Mouse (Mus musculus): ENCODE results near the gene Il20. TPM values are rescaled to one million over a fixed set of nuclear protein-coding genes. Genes with fewer than 3 reads are reported as not detected.

Il20 gene
- not detected in 2 replicates for polyA plus RNA-seq (2014; fragmentation: Nextera tagmentation; extraction: Ambion mirVana)

- ATAC-seq (ENCODE audit: low FRiP score), result no peak
- H3K36me3 ChIP-seq (ENCODE audit: control insufficient read depth, insufficient read depth, low read length), result no peaks in the 10 kb centered on the region
- no peak within 1 kb of the TSS for H3K9ac ChIP-seq (ENCODE audit: low read length)
- WGBS, result 85% methylated on average over 12 of the region's 12 CpGs
- no peak within 1 kb of the TSS for H3K4me2 ChIP-seq
- H3K27me3 ChIP-seq (ENCODE audit: control insufficient read depth, insufficient read depth, low read length), result no peaks in the 10 kb centered on the region
- H3K4me1 ChIP-seq (ENCODE audit: control insufficient read depth, insufficient read depth, low read length), result no peaks in the 10 kb centered on the region
- no peak within 1 kb of the TSS for H3K4me3 ChIP-seq (ENCODE audit: low read depth, low read length)
- H3K9me3 ChIP-seq (ENCODE audit: control insufficient read depth, low read length), result no peaks in the 10 kb centered on the region
- H3K27ac ChIP-seq (ENCODE audit: low read depth, low read length), result no peak within 1 kb of the TSS
- DNase-seq (ENCODE audit: low spot score, missing footprints), result no peak
Measured at GRCm38 (mm10) chr1:130911401-130912010, at the start of gene Il20. Il20 (minus strand) TSS chr1:130911451.

GRCm38 (mm10) chr1:130946920-130947319 is 35.7 kb upstream of the Il20 start:
- Histone ChIP-seq H3K4me1 (ENCODE audit: control insufficient read depth, insufficient read depth, low read length) (no peaks in the 10 kb centered on the region), H3K27me3 (ENCODE audit: control insufficient read depth, insufficient read depth, low read length) (no peaks in the 10 kb centered on the region), H3K27ac (ENCODE audit: low read depth, low read length) (no peak overlapping the region), H3K36me3 (ENCODE audit: control insufficient read depth, insufficient read depth, low read length) (no peaks in the 10 kb centered on the region), H3K4me2 (no peak overlapping the region), H3K4me3 (ENCODE audit: low read depth, low read length) (no peak overlapping the region), H3K9ac (ENCODE audit: low read length) (no peak overlapping the region), H3K9me3 (ENCODE audit: control insufficient read depth, low read length) (no peaks in the 10 kb centered on the region)
- no peak for DNase-seq (ENCODE audit: low spot score, missing footprints)
- ATAC-seq (ENCODE audit: low FRiP score), result no peak
- WGBS, result 79% methylated on average over 6 of the region's 6 CpGs

GRCm38 (mm10) chr1:130941801-130942200 is 30.6 kb upstream of the Il20 start:
- Histone ChIP-seq H3K9me3 (ENCODE audit: control insufficient read depth, low read length) (no peaks in the 10 kb centered on the region), H3K4me1 (ENCODE audit: control insufficient read depth, insufficient read depth, low read length) (no peaks in the 10 kb centered on the region), H3K27ac (ENCODE audit: low read depth, low read length) (no peak overlapping the region), H3K9ac (ENCODE audit: low read length) (no peak overlapping the region), H3K4me2 (no peak overlapping the region), H3K27me3 (ENCODE audit: control insufficient read depth, insufficient read depth, low read length) (no peaks in the 10 kb centered on the region), H3K36me3 (ENCODE audit: control insufficient read depth, insufficient read depth, low read length) (no peaks in the 10 kb centered on the region), H3K4me3 (ENCODE audit: low read depth, low read length) (no peak overlapping the region)
- DNase-seq (ENCODE audit: low spot score, missing footprints) (no peak), ATAC-seq (ENCODE audit: low FRiP score) (no peak)
- 76% methylated on average over 3 of the region's 3 CpGs for WGBS

GRCm38 (mm10) chr1:130940065-130940687 is 28.9 kb upstream of the Il20 start, which contains the start of gene Il19:
Il19 (minus strand) TSS chr1:130940115.
- Histone ChIP-seq H3K4me3 (ENCODE audit: low read depth, low read length) (no peak within 1 kb of the TSS), H3K36me3 (ENCODE audit: control insufficient read depth, insufficient read depth, low read length) (no peaks in the 10 kb centered on the region), H3K9ac (ENCODE audit: low read length) (no peak within 1 kb of the TSS), H3K27me3 (ENCODE audit: control insufficient read depth, insufficient read depth, low read length) (no peaks in the 10 kb centered on the region), H3K4me1 (ENCODE audit: control insufficient read depth, insufficient read depth, low read length) (no peaks in the 10 kb centered on the region), H3K27ac (ENCODE audit: low read depth, low read length) (no peak within 1 kb of the TSS), H3K4me2 (no peak within 1 kb of the TSS), H3K9me3 (ENCODE audit: control insufficient read depth, low read length) (no peaks in the 10 kb centered on the region)
- no peak for ATAC-seq (ENCODE audit: low FRiP score)
- WGBS, result 79% methylated on average over 4 of the region's 4 CpGs
- no peak for DNase-seq (ENCODE audit: low spot score, missing footprints)

GRCm38 (mm10) chr1:130938192-130938591 is 26.9 kb upstream of the Il20 start:
- no peak overlapping the region for H3K9ac ChIP-seq (ENCODE audit: low read length)
- ATAC-seq (ENCODE audit: low FRiP score) (no peak), DNase-seq (ENCODE audit: low spot score, missing footprints) (no peak)
- H3K27ac ChIP-seq (ENCODE audit: low read depth, low read length), result no peak overlapping the region
- H3K4me3 ChIP-seq (ENCODE audit: low read depth, low read length), result no peak overlapping the region
- WGBS, result 64% methylated on average over 7 of the region's 7 CpGs
- no peaks in the 10 kb centered on the region for H3K4me1 ChIP-seq (ENCODE audit: control insufficient read depth, insufficient read depth, low read length)
- no peaks in the 10 kb centered on the region for H3K9me3 ChIP-seq (ENCODE audit: control insufficient read depth, low read length)
- no peak overlapping the region for H3K4me2 ChIP-seq
- no peaks in the 10 kb centered on the region for H3K36me3 ChIP-seq (ENCODE audit: control insufficient read depth, insufficient read depth, low read length)
- no peaks in the 10 kb centered on the region for H3K27me3 ChIP-seq (ENCODE audit: control insufficient read depth, insufficient read depth, low read length)

GRCm38 (mm10) chr1:130937170-130937569 is 25.9 kb upstream of the Il20 start:
- ATAC-seq (ENCODE audit: low FRiP score) (no peak), DNase-seq (ENCODE audit: low spot score, missing footprints) (no peak)
- no peak overlapping the region for H3K4me2 ChIP-seq
- H3K4me1 ChIP-seq (ENCODE audit: control insufficient read depth, insufficient read depth, low read length), result no peaks in the 10 kb centered on the region
- no peak overlapping the region for H3K9ac ChIP-seq (ENCODE audit: low read length)
- WGBS, result 95% methylated on average over 4 of the region's 4 CpGs
- no peak overlapping the region for H3K4me3 ChIP-seq (ENCODE audit: low read depth, low read length)
- no peaks in the 10 kb centered on the region for H3K27me3 ChIP-seq (ENCODE audit: control insufficient read depth, insufficient read depth, low read length)
- no peaks in the 10 kb centered on the region for H3K36me3 ChIP-seq (ENCODE audit: control insufficient read depth, insufficient read depth, low read length)
- no peak overlapping the region for H3K27ac ChIP-seq (ENCODE audit: low read depth, low read length)
- no peaks in the 10 kb centered on the region for H3K9me3 ChIP-seq (ENCODE audit: control insufficient read depth, low read length)

- no peak for ATAC-seq (ENCODE audit: low FRiP score)
- no peaks in the 10 kb centered on the region for H3K27me3 ChIP-seq (ENCODE audit: control insufficient read depth, insufficient read depth, low read length)
- H3K4me1 ChIP-seq (ENCODE audit: control insufficient read depth, insufficient read depth, low read length), result no peaks in the 10 kb centered on the region
- WGBS, result 56% methylated on average over 6 of the region's 6 CpGs
- H3K9me3 ChIP-seq (ENCODE audit: control insufficient read depth, low read length), result no peaks in the 10 kb centered on the region
- no peak overlapping the region for H3K27ac ChIP-seq (ENCODE audit: low read depth, low read length)
- H3K36me3 ChIP-seq (ENCODE audit: control insufficient read depth, insufficient read depth, low read length), result no peaks in the 10 kb centered on the region
- DNase-seq (ENCODE audit: low spot score, missing footprints), result no peak
- H3K9ac ChIP-seq (ENCODE audit: low read length), result no peak overlapping the region
- H3K4me3 ChIP-seq (ENCODE audit: low read depth, low read length), result no peak overlapping the region
- no peak overlapping the region for H3K4me2 ChIP-seq
Measured at GRCm38 (mm10) chr1:130936351-130936750, 25.1 kb upstream of the Il20 start.

- no peak overlapping the region for H3K4me2 ChIP-seq
- H3K9me3 ChIP-seq (ENCODE audit: control insufficient read depth, low read length), result no peaks in the 10 kb centered on the region
- H3K4me1 ChIP-seq (ENCODE audit: control insufficient read depth, insufficient read depth, low read length), result no peaks in the 10 kb centered on the region
- no peak overlapping the region for H3K9ac ChIP-seq (ENCODE audit: low read length)
- H3K27me3 ChIP-seq (ENCODE audit: control insufficient read depth, insufficient read depth, low read length), result no peaks in the 10 kb centered on the region
- DNase-seq (ENCODE audit: low spot score, missing footprints) (no peak), ATAC-seq (ENCODE audit: low FRiP score) (no peak)
- H3K4me3 ChIP-seq (ENCODE audit: low read depth, low read length), result no peak overlapping the region
- H3K36me3 ChIP-seq (ENCODE audit: control insufficient read depth, insufficient read depth, low read length), result no peaks in the 10 kb centered on the region
- no peak overlapping the region for H3K27ac ChIP-seq (ENCODE audit: low read depth, low read length)
Measured at GRCm38 (mm10) chr1:130926484-130926883, 15.2 kb upstream of the Il20 start.

- Histone ChIP-seq H3K27me3 (ENCODE audit: control insufficient read depth, insufficient read depth, low read length) (no peaks in the 10 kb centered on the region), H3K36me3 (ENCODE audit: control insufficient read depth, insufficient read depth, low read length) (no peaks in the 10 kb centered on the region), H3K9ac (ENCODE audit: low read length) (no peak overlapping the region), H3K9me3 (ENCODE audit: control insufficient read depth, low read length) (no peaks in the 10 kb centered on the region), H3K4me3 (ENCODE audit: low read depth, low read length) (no peak overlapping the region), H3K27ac (ENCODE audit: low read depth, low read length) (no peak overlapping the region), H3K4me1 (ENCODE audit: control insufficient read depth, insufficient read depth, low read length) (no peaks in the 10 kb centered on the region), H3K4me2 (no peak overlapping the region)
- ATAC-seq (ENCODE audit: low FRiP score) (no peak), DNase-seq (ENCODE audit: low spot score, missing footprints) (no peak)
- WGBS, result 60% methylated on average over 1 of the region's 1 CpGs
Measured at GRCm38 (mm10) chr1:130918323-130918980, 7.2 kb upstream of the Il20 start.

Data from midbrain, embryonic 11.5 days (tissue).